Mouse (Mus musculus) B cell, adult 62 days (primary cell): ENCODE results near the gene Rasgrp1. TPM values are rescaled to one million over a fixed set of nuclear protein-coding genes. Genes with fewer than 3 reads are reported as not detected.

ENCODE experiments used
- total RNA-seq: library from RNA; stranded (reverse); gene quantifications from 4 replicates; pipeline ENCODE4 v1.2.4, GENCODE M21; 2023

The Rasgrp1 gene
- total RNA-seq, result 147 to 153 TPM (median 151 TPM) in 4 replicates

DNA sequence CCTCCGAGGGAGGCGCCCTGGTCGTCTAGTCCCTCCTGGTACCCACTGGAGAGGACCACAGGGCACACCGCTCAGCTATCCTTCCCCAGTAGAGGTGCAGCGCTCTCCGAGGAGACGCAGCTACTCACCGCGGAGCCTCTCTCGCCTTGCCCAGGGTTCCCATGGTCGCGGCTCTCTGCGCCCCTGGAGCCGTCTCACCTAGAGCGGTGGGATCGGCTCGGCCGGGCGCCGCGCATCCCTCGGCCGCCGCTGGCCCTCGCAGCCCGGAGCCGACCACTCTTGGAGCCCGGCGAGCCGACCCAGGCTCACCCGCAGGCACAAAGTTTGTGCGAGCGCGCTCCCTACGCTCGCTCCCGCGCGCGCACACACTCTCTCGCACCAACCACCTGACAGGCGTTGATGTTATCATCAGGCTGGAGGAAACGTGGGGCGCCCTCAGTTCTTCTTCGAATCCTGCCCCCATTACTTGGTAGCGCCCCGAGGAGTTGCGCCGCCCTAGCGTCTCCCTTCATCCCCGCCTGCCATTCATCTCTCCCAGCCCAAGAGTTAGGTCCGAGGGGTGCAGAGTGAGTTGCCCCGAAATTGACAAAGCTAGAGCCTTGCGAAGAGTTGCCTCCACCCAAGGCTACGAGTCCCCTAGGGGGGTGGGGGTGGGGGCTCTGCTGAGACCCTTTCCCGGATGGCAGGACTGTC lies at the start of gene Rasgrp1:
Gene Rasgrp1 (minus strand): TSS at position 455 of the 693 bp plus-strand sequence.

DNA sequence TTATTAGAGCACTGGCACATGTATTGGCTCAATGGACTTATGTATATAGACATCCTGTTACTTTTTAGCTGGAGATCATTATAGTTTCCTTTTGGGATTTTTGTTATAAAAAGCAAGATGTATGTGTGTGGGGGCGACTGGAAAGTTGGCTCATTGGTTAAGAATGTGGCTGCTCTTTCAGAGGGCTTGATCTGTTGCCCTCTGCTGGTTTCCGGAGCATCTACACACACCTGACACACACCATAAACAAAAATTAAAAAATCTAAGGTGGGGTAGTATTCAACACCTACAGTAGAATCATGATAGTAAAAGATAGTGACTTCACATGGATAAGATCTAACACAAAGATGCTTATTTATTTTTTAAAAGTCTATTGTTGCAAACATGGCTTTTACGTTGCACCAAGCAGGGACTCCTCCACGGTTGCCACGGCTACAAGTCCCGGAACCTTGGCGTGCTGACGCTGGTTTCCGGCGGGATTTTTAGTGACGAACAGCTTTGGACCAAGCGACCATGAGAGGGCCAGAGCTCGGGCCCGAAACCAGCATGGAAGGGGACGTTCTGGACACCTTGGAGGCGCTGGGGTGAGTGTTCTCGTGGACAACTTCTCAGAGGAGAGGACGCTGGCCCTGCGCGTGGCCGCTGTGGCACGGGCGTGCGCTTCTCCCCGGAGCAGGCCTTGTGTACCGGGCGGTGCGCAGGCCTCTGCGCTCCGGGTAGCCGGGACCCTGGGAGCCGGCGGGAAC lies 93.4 kb downstream of the Rasgrp1 start, which contains the start of gene Fam98b:
Gene Fam98b (plus strand): TSS at position 485 of the 746 bp plus-strand sequence.

Other genes starting within 250 kb of the Rasgrp1 start
- gene Spred1, start 221.6 kb downstream of the Rasgrp1 start, total RNA-seq, result 3.8 to 5.6 TPM (median 4.9 TPM) in 4 replicates
- 38.3 to 44.5 TPM (median 41.2 TPM) in 4 replicates for gene Fam98b, start 93.3 kb downstream of the Rasgrp1 start, total RNA-seq